Mouse (Mus musculus): ENCODE measurements around the gene Gpr83. TPM values are rescaled to one million over a fixed set of nuclear protein-coding genes. Genes with fewer than 3 reads are reported as not detected.
A peak's percentile ranks its signal among the peaks of the same experiment; 100 is the strongest.

Gene Gpr83
- polyA plus RNA-seq, 1 experiment from 2014 or later, result 0.46 TPM

DNA sequence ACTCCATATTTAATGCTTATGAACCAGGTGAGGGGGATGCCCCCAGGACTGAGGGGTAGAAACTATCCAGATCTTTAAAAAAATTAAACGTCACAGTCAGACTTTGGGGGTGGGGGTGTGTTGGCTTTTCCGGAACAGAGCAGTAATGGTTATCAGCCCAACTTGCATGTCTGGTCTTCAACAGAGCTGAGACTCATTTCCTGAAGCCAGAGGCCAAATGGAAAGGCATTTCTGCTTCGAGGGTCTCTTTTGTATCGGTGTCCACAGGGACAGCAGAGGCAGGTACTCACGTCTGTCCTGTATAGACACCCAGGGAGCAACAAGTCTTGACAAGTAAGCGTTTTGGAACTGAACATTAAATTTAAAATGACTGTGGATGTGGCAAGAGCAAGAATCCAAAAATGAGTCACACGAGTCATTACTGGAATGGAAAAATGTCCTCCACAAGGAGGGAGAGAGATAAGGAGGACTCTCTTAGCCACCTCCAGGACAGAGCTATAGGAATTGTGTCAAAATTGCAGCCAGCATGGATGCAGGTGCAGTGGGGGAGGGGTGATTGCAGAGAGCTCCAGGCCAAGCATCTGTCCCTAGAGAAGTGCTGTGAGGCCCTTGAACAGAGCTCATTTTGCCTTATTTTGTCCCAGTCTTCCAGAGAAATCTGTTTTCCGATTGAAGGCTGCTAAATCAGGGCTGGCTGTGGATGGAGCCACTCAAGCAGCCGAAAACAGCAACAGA, 44.9 kb downstream of the Gpr83 start:
- H3K9me3 ChIP-seq (ENCODE audit: control insufficient read depth, low read length), result no peaks in the 10 kb centered on the region
- no peak overlapping the region for H3K27ac ChIP-seq (ENCODE audit: low read depth, low read length)
- no peaks in the 10 kb centered on the region for H3K36me3 ChIP-seq (ENCODE audit: control insufficient read depth, insufficient read depth, low read length)
- 48% methylated on average over 9 of the region's 9 CpGs for WGBS
- H3K9ac ChIP-seq (ENCODE audit: low read depth, low read length), result no peak overlapping the region
- H3K27me3 ChIP-seq (ENCODE audit: control insufficient read depth, insufficient read depth, low read length), result no peaks in the 10 kb centered on the region
- H3K4me2 ChIP-seq (replicated peaks; ENCODE audit: low read depth, low read length), result no peak overlapping the region
- H3K4me1 ChIP-seq (ENCODE audit: control insufficient read depth, insufficient read depth, low read length), result peaks cover 8% of the 10 kb centered on the region; the same call in 1 of the 2 replicates
- no peak for ATAC-seq (ENCODE audit: low FRiP score, low TSS enrichment)
- H3K4me3 ChIP-seq (ENCODE audit: low read length), result no peak overlapping the region

GRCm38 (mm10) chr9:14905956-14906355, 45.9 kb downstream of the Gpr83 start:
- Histone ChIP-seq H3K27me3 (ENCODE audit: control insufficient read depth, insufficient read depth, low read length) (no peaks in the 10 kb centered on the region), H3K4me2 (replicated peaks; ENCODE audit: low read depth, low read length) (no peak overlapping the region), H3K4me1 (ENCODE audit: control insufficient read depth, insufficient read depth, low read length) (peaks cover 8% of the 10 kb centered on the region; the same call in 1 of the 2 replicates), H3K9me3 (ENCODE audit: control insufficient read depth, low read length) (no peaks in the 10 kb centered on the region), H3K9ac (ENCODE audit: low read depth, low read length) (no peak overlapping the region), H3K27ac (ENCODE audit: low read depth, low read length) (no peak overlapping the region), H3K4me3 (ENCODE audit: low read length) (no peak overlapping the region), H3K36me3 (ENCODE audit: control insufficient read depth, insufficient read depth, low read length) (no peaks in the 10 kb centered on the region)
- ATAC-seq (ENCODE audit: low FRiP score, low TSS enrichment), result no peak
- WGBS, result 54% methylated on average over 3 of the region's 3 CpGs

GRCm38 (mm10) chr9:14907816-14908415, 47.9 kb downstream of the Gpr83 start:
- Histone ChIP-seq H3K4me1 (ENCODE audit: control insufficient read depth, insufficient read depth, low read length) (peaks cover 8% of the 10 kb centered on the region; the same call in 1 of the 2 replicates), H3K9ac (ENCODE audit: low read depth, low read length) (no peak overlapping the region), H3K9me3 (ENCODE audit: control insufficient read depth, low read length) (no peaks in the 10 kb centered on the region), H3K4me2 (replicated peaks; ENCODE audit: low read depth, low read length) (no peak overlapping the region), H3K27ac (ENCODE audit: low read depth, low read length) (no peak overlapping the region), H3K36me3 (ENCODE audit: control insufficient read depth, insufficient read depth, low read length) (no peaks in the 10 kb centered on the region), H3K4me3 (ENCODE audit: low read length) (no peak overlapping the region), H3K27me3 (ENCODE audit: control insufficient read depth, insufficient read depth, low read length) (no peaks in the 10 kb centered on the region)
- WGBS, result 57% methylated on average over 7 of the region's 7 CpGs
- ATAC-seq (ENCODE audit: low FRiP score, low TSS enrichment), result no peak

DNA sequence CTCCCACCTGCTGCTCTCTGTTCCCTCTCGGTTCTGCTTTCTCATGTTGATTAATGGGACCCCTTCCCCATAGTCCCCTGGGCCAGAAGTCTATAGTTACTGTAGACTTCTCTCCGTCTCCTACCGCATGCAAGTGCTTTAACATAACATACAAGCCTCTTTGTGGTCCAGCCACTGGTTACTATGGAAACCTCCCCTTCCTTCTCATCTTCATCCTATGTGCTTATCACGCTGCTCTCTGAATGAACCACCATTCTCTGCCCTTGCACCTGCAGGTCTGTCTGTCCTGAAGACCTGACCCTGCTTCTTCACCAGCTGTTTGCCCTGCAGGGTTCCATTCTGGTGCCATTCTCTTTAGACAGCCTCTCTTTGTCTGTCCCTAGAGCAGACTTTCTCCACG, 50.0 kb downstream of the Gpr83 start:
- 43% methylated on average over 5 of the region's 5 CpGs for WGBS
- ATAC-seq (ENCODE audit: low FRiP score, low TSS enrichment), result no peak
- no peaks in the 10 kb centered on the region for H3K36me3 ChIP-seq (ENCODE audit: control insufficient read depth, insufficient read depth, low read length)
- H3K27me3 ChIP-seq (ENCODE audit: control insufficient read depth, insufficient read depth, low read length), result no peaks in the 10 kb centered on the region
- no peak overlapping the region for H3K4me3 ChIP-seq (ENCODE audit: low read length)
- peaks cover 7% of the 10 kb centered on the region; the same call in 1 of the 2 replicates for H3K4me1 ChIP-seq (ENCODE audit: control insufficient read depth, insufficient read depth, low read length)
- H3K9ac ChIP-seq (ENCODE audit: low read depth, low read length), result no peak overlapping the region
- no peak overlapping the region for H3K4me2 ChIP-seq (replicated peaks; ENCODE audit: low read depth, low read length)
- H3K9me3 ChIP-seq (ENCODE audit: control insufficient read depth, low read length), result no peaks in the 10 kb centered on the region
- no peak overlapping the region for H3K27ac ChIP-seq (ENCODE audit: low read depth, low read length)

GRCm38 (mm10) chr9:14912037-14912436, 52.0 kb downstream of the Gpr83 start:
- WGBS, result 80% methylated on average over 2 of the region's 2 CpGs
- no peak overlapping the region for H3K4me3 ChIP-seq (ENCODE audit: low read length)
- no peak overlapping the region for H3K27ac ChIP-seq (ENCODE audit: low read depth, low read length)
- H3K9me3 ChIP-seq (ENCODE audit: control insufficient read depth, low read length), result no peaks in the 10 kb centered on the region
- H3K9ac ChIP-seq (ENCODE audit: low read depth, low read length), result no peak overlapping the region
- no peaks in the 10 kb centered on the region for H3K36me3 ChIP-seq (ENCODE audit: control insufficient read depth, insufficient read depth, low read length)
- ATAC-seq (ENCODE audit: low FRiP score, low TSS enrichment), result no peak
- no peaks in the 10 kb centered on the region for H3K27me3 ChIP-seq (ENCODE audit: control insufficient read depth, insufficient read depth, low read length)
- no peak overlapping the region for H3K4me2 ChIP-seq (replicated peaks; ENCODE audit: low read depth, low read length)
- no peaks in the 10 kb centered on the region for H3K4me1 ChIP-seq (ENCODE audit: control insufficient read depth, insufficient read depth, low read length)

DNA sequence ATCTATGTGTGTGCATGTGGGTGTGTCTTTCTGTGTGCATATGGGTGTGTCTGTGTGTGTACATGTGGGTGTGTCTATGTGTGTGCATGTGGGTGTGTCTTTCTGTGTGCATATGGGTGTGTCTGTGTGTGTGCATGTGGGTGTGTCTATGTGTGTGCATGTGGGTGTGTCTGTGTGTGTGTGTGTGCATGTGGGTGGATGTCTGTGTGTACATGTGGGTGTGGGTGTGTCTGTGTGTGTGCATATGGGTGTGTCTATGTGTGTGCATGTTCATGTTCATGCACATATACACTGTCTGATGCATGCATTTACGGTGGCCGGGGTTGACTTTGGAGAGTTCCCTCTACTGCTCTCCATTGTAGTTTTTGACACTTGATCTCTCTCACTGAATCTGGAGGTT, 57.7 kb downstream of the Gpr83 start:
- WGBS, result 74% methylated on average over 2 of the region's 2 CpGs
- no peak overlapping the region for H3K4me3 ChIP-seq (ENCODE audit: low read length)
- no peak overlapping the region for H3K4me2 ChIP-seq (replicated peaks; ENCODE audit: low read depth, low read length)

DNA sequence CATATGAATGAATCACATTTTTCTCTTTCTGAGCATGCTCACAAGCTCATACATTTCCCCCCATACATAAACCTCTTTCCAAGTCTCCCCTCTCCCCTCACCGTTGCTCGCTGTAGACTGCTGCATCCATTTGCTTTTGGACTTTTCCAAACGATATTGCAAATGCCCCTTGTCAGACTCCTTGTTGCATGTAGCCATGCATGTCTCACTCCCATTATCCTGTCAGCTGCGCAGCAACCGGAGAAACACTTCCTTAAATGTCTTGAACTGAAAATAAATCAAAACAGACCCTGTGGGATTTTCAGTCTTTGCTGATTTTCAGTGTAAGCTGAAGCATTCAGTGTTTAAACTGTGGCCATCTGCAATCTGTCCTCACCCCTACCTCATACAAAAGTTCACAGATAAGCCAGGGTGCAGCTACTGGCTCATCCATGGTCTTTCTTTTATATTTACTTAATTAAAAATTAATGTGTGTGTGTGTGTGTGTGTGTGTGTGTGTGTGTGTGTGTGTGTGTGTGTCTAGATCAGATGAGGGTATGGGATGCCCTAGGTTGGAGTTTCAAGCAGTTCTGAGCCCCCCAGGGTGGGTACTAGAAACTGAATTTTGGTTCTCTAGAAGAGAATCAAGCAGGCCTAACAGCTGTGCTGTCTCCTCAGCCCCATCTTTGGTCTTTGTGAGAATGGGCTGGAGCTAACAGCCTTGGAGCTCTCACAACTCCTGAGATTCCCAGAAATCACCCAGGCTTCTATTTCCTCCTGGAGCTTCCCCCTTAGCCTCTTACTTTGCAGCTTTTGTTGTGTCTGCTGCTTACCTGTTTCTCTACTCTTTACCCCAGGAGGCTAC, 59.0 kb downstream of the Gpr83 start:
- Histone ChIP-seq H3K36me3 (ENCODE audit: control insufficient read depth, insufficient read depth, low read length) (no peaks in the 10 kb centered on the region), H3K9ac (ENCODE audit: low read depth, low read length) (no peak overlapping the region), H3K4me1 (ENCODE audit: control insufficient read depth, insufficient read depth, low read length) (peaks cover 9% of the 10 kb centered on the region; the same call in 1 of the 2 replicates), H3K27me3 (ENCODE audit: control insufficient read depth, insufficient read depth, low read length) (no peaks in the 10 kb centered on the region), H3K9me3 (ENCODE audit: control insufficient read depth, low read length) (no peaks in the 10 kb centered on the region), H3K4me3 (ENCODE audit: low read length) (no peak overlapping the region), H3K27ac (ENCODE audit: low read depth, low read length) (no peak overlapping the region), H3K4me2 (replicated peaks; ENCODE audit: low read depth, low read length) (no peak overlapping the region)
- peak; percentile 83 for ATAC-seq (ENCODE audit: low FRiP score, low TSS enrichment)
- 4% methylated on average over 5 of the region's 5 CpGs for WGBS

More for the DNA sequence above, 57.7 kb downstream of the Gpr83 start:
- Histone ChIP-seq H3K4me1 (ENCODE audit: control insufficient read depth, insufficient read depth, low read length) (peaks cover 9% of the 10 kb centered on the region; the same call in 1 of the 2 replicates), H3K9ac (ENCODE audit: low read depth, low read length) (no peak overlapping the region), H3K9me3 (ENCODE audit: control insufficient read depth, low read length) (no peaks in the 10 kb centered on the region), H3K27me3 (ENCODE audit: control insufficient read depth, insufficient read depth, low read length) (no peaks in the 10 kb centered on the region), H3K27ac (ENCODE audit: low read depth, low read length) (no peak overlapping the region), H3K36me3 (ENCODE audit: control insufficient read depth, insufficient read depth, low read length) (no peaks in the 10 kb centered on the region)
- ATAC-seq (ENCODE audit: low FRiP score, low TSS enrichment), result peak; percentile 65; the same call in 1 of the 2 replicates

All from kidney, embryonic 14.5 days (tissue).